ENCODE assay signal across 8 mouse cellular contexts in the genomic region with DNA sequence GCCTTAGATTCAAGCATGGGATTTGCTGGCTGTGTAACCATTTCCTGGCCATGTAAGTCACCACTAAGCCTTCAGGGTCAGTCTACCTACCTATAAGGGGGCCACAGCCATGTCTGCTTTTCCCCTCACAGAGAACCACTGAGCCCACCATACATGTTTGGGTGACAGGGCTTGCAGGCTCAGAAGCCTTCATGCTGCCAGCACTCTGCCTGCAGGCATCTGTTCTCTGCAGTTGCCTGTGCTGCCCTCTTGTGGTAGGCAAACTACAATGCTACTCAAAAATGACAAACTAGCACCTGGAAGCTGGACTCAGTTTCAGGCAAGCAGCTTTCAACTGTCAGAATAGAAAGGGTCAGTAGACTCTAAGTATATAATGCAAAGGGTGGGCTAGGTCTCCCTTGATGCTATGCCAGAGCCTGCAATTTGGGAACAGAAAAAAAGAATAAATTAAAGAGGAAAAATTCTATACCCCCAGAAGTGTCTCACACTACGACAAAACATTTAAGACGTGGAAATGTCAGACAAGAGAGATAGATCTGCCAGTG.
A peak's percentile ranks its signal among the peaks of the same experiment; 100 is the strongest.
DNase-seq lines count a peak whose midpoint lies in the region; ATAC-seq and TF ChIP-seq lines count a peak whose summit lies in the region.

No protein-coding gene starts in this region.

- H3K4me2 ChIP-seq in lung, embryonic 16.5 days (ENCODE audit: low read depth, low read length) = no peak overlapping the region

- no peaks in the 10 kb centered on the region for H3K9me3 ChIP-seq in MEL (replicated peaks; ENCODE audit: insufficient read depth, low read length)
- no peaks in the 10 kb centered on the region for H3K9me3 ChIP-seq in lung, embryonic 16.5 days (ENCODE audit: control insufficient read depth, low read length)

- TF ChIP-seq EP300 in MEL (IDR thresholded peaks at IDR 0.05; ENCODE audit: low read depth in 1 of 2, low read length in 2 of 2) = no peak

- H3K9ac ChIP-seq in MEL (ENCODE audit: control insufficient read depth, low read depth, low read length, poor library complexity, severe bottlenecking) = no peak overlapping the region
- H3K9ac ChIP-seq in lung, embryonic 16.5 days (ENCODE audit: low read length) = no peak overlapping the region

- ATAC-seq in lung, embryonic 16.5 days (ENCODE audit: low read depth) = peak; percentile 35; the same call in 1 of the 2 replicates

- TF ChIP-seq CTCF in MEL (IDR thresholded peaks at IDR 0.05 in 2 of 3, conservative IDR thresholded peaks at IDR 0.05 in 1 of 3; ENCODE audit: control insufficient read depth in 1 of 3, insufficient read depth in 1 of 3, low read depth in 2 of 3, low read length in 3 of 3, poor library complexity in 1 of 3, severe bottlenecking in 1 of 3) = peak; percentile 49 to 66 (median 51)

- no peaks in the 10 kb centered on the region for H3K36me3 ChIP-seq in MEL (ENCODE audit: control insufficient read depth in 1 of 2, insufficient read depth in 2 of 2, low read length in 2 of 2)
- H3K36me3 ChIP-seq in lung, embryonic 16.5 days (ENCODE audit: control insufficient read depth, insufficient read depth, low read length) = no peaks in the 10 kb centered on the region

- H3K27me3 ChIP-seq in MEL (ENCODE audit: control insufficient read depth in 1 of 2, insufficient read depth in 2 of 2, low read length in 2 of 2) = no peaks in the 10 kb centered on the region
- H3K27me3 ChIP-seq in lung, embryonic 16.5 days (ENCODE audit: control insufficient read depth, insufficient read depth, low read depth, low read length) = no peaks in the 10 kb centered on the region

- H3K79me2 ChIP-seq in MEL (ENCODE audit: control insufficient read depth, insufficient read depth, low read length, poor library complexity) = no peaks in the 10 kb centered on the region

- H3K27ac ChIP-seq in MEL (ENCODE audit: control insufficient read depth, low read depth, low read length) = no peak overlapping the region
- H3K27ac ChIP-seq in lung, embryonic 16.5 days (ENCODE audit: low read length) = no peak overlapping the region

- peak; percentile 20 for TF ChIP-seq RAD21 in MEL (IDR thresholded peaks at IDR 0.05; ENCODE audit: low read depth, low read length)

- TF ChIP-seq POLR2A in MEL (IDR thresholded peaks at IDR 0.05; ENCODE audit: control insufficient read depth in 1 of 2, insufficient read depth in 1 of 2, low read depth in 1 of 2, low read length in 2 of 2, poor library complexity in 1 of 2) = no peak

- H3K4me3 ChIP-seq in MEL (ENCODE audit: control insufficient read depth in 1 of 2, insufficient read depth in 1 of 2, low read depth in 2 of 2, low read length in 2 of 2) = no peak overlapping the region
- H3K4me3 ChIP-seq in lung, embryonic 16.5 days (ENCODE audit: low read length) = no peak overlapping the region

- WGBS in lung, embryonic 16.5 days = 70% methylated on average over 2 of the region's 2 CpGs

- peak; percentile 67 to 70 for DNase-seq in B cell, adult 2 months
- DNase-seq in MEL (ENCODE audit: low read depth, low spot score) = peak; percentile 36
- peak; percentile 73 for DNase-seq in cerebellum, adult 8-10 months
- DNase-seq in gastrocnemius, adult 18-20 months (ENCODE audit: low spot score) = peak; percentile 60
- DNase-seq in kidney, postnatal 36 days = peak; percentile 52 to 84
- DNase-seq in retina, embryonic 14.5 days (ENCODE audit: low spot score) = peak; percentile 82
- DNase-seq in urinary bladder, postnatal 14 days (ENCODE audit: low spot score) = peak; percentile 77

- no peaks in the 10 kb centered on the region for H3K4me1 ChIP-seq in MEL (ENCODE audit: control insufficient read depth in 1 of 2, insufficient read depth in 2 of 2, low read length in 2 of 2)
- H3K4me1 ChIP-seq in lung, embryonic 16.5 days (replicated peaks; ENCODE audit: control insufficient read depth, insufficient read depth, low read length) = no peaks in the 10 kb centered on the region; the same call in 1 of the 2 replicates

TF ChIP-seq in MEL, 35 proteins besides CTCF, POLR2A, EP300 and RAD21:
- TF ChIP-seq SMC3 (IDR thresholded peaks at IDR 0.05; ENCODE audit: low read depth, low read length) = peak; percentile 43
- no peak for TF ChIP-seq NELFE (IDR thresholded peaks at IDR 0.05; ENCODE audit: low read depth, low read length)
